Mouse (Mus musculus) myocyte (in vitro differentiated cells): Measurements from ENCODE around the gene Uqcr11. TPM values are rescaled to one million over a fixed set of nuclear protein-coding genes. Genes with fewer than 3 reads are reported as not detected.
A peak's percentile ranks its signal among the peaks of the same experiment; 100 is the strongest.

ENCODE experiments used
- H3K27me3 ChIP-seq: one replicate; pipeline ENCODE4 v1.6.1; 2011; ENCODE audit not compliant: control insufficient read depth, insufficient read depth, insufficient read length
- H3K36me3 ChIP-seq: one replicate; pipeline ENCODE4 v1.6.1; 2011; ENCODE audit not compliant: control insufficient read depth, insufficient read depth
- H3K4me2 ChIP-seq: one replicate; pipeline ENCODE4 v1.6.1; 2011; ENCODE audit warnings: low read depth, control low read depth
- H3K4me3 ChIP-seq: one replicate; pipeline ENCODE4 v1.5.1; 2011; ENCODE audit warnings: mild to moderate bottlenecking, control low read depth, moderate library complexity
- H3K79me2 ChIP-seq: one replicate; pipeline ENCODE4 v1.6.1; 2011; ENCODE audit not compliant: control insufficient read depth, insufficient read depth
- H3ac ChIP-seq: one replicate; pipeline ENCODE4 v1.6.1; 2011; ENCODE audit not compliant: control insufficient read depth, insufficient read length
- CEBPB ChIP-seq: IDR thresholded peaks from 2 replicates; pipeline ENCODE4 v1.6.1; 2011; ENCODE audit warnings: mild to moderate bottlenecking, moderate library complexity; ENCODE audit not compliant: poor library complexity, insufficient read depth, severe bottlenecking
- E2F4 ChIP-seq: IDR thresholded peaks from one replicate; pipeline ENCODE4 v1.6.1; 2011; ENCODE audit warnings: mild to moderate bottlenecking, control low read depth, moderate library complexity; ENCODE audit not compliant: insufficient read depth
- MAX ChIP-seq: IDR thresholded peaks from one replicate; pipeline ENCODE4 v1.6.1; 2011; ENCODE audit warnings: low read depth, mild to moderate bottlenecking, control low read depth
- MYOD1 ChIP-seq, 3 experiments: IDR thresholded peaks; one replicate each; pipeline ENCODE4 v1.6.1; 2011; ENCODE audit warnings: control low read depth in 2 of 3, low read depth in 2 of 3, mild to moderate bottlenecking in 2 of 3, moderate library complexity in 1 of 3; ENCODE audit not compliant: insufficient read length in 2 of 3, control insufficient read depth in 1 of 3
- MYOG ChIP-seq, 3 experiments: IDR thresholded peaks; one replicate each; pipeline ENCODE4 v1.6.1; 2011; ENCODE audit warnings: control low read depth in 2 of 3, low read depth in 2 of 3, mild to moderate bottlenecking in 2 of 3; ENCODE audit not compliant: insufficient read length in 2 of 3, control insufficient read depth in 1 of 3, insufficient read depth in 1 of 3
- POLR2A ChIP-seq: IDR thresholded peaks from one replicate; pipeline ENCODE4 v1.6.1; 2011; ENCODE audit warnings: low read depth, mild to moderate bottlenecking, control low read depth, moderate library complexity; ENCODE audit not compliant: insufficient read length
- POLR2AphosphoS2 ChIP-seq: IDR thresholded peaks from one replicate; pipeline ENCODE4 v1.6.1; 2011; ENCODE audit warnings: low read depth, control low read depth; ENCODE audit not compliant: insufficient read length
- REST ChIP-seq: IDR thresholded peaks from one replicate; pipeline ENCODE4 v1.6.1; 2011; ENCODE audit warnings: mild to moderate bottlenecking, control low read depth, moderate library complexity; ENCODE audit not compliant: insufficient read depth, insufficient read length
- SRF ChIP-seq: IDR thresholded peaks from one replicate; pipeline ENCODE4 v1.6.1; 2011; ENCODE audit warnings: low read depth; ENCODE audit not compliant: control insufficient read depth, insufficient read length
- TCF12 ChIP-seq: IDR thresholded peaks from one replicate; pipeline ENCODE4 v1.6.1; 2011; ENCODE audit warnings: mild to moderate bottlenecking, control low read depth; ENCODE audit not compliant: poor library complexity, insufficient read depth, severe bottlenecking
- TCF3 ChIP-seq: IDR thresholded peaks from one replicate; pipeline ENCODE4 v1.6.1; 2011; ENCODE audit warnings: low read depth, control low read depth; ENCODE audit not compliant: insufficient read length
- USF1 ChIP-seq: IDR thresholded peaks from one replicate; pipeline ENCODE4 v1.6.1; 2011; ENCODE audit warnings: low read depth, mild to moderate bottlenecking, control low read depth, moderate library complexity
- polyA plus RNA-seq: library from polyadenylated mRNA; unstranded; fragments of >200 nt; fragmentation: generic; extraction: Trizol; gene quantifications from one replicate; pipeline ENCODE4 v1.2.1, GENCODE M21; 2012; ENCODE audit warnings: missing spikeins

Gene Uqcr11
- polyA plus RNA-seq: 1,247 TPM

GRCm38 (mm10) chr10:80406684-80407501 lies at the start of gene Uqcr11:
Uqcr11 (minus strand) TSS chr10:80406830.
- TF ChIP-seq POLR2A (peak; percentile 70), TCF3 (no peak)
- peaks cover 33% of the 10 kb centered on the region for H3K79me2 ChIP-seq
- H3ac ChIP-seq: peak within 1 kb of the TSS; percentile 58
- H3K4me2 ChIP-seq: peak within 1 kb of the TSS; percentile 100
- H3K36me3 ChIP-seq: peaks cover 13% of the 10 kb centered on the region
- H3K4me3 ChIP-seq: peak within 1 kb of the TSS; percentile 93
- no peaks in the 10 kb centered on the region for H3K27me3 ChIP-seq

- no peak overlapping the region for H3K4me2 ChIP-seq
- no peaks in the 10 kb centered on the region for H3K79me2 ChIP-seq
- no peak overlapping the region for H3ac ChIP-seq
- peaks cover 7% of the 10 kb centered on the region for H3K27me3 ChIP-seq
- H3K36me3 ChIP-seq: no peaks in the 10 kb centered on the region
- H3K4me3 ChIP-seq: no peak overlapping the region
- TF ChIP-seq MYOG (IDR thresholded peaks at IDR 0.05; ENCODE audit: control insufficient read depth in 1 of 3, insufficient read depth in 1 of 3, insufficient read length in 2 of 3, low read depth in 2 of 3) (no peak), E2F4 (no peak), REST (no peak), USF1 (no peak), MYOD1 (IDR thresholded peaks at IDR 0.05; ENCODE audit: control insufficient read depth in 1 of 3, insufficient read length in 2 of 3, low read depth in 2 of 3) (no peak), MAX (no peak), POLR2A (no peak), SRF (no peak), TCF12 (no peak), TCF3 (no peak), POLR2AphosphoS2 (no peak), CEBPB (no peak)
Measured at GRCm38 (mm10) chr10:80455697-80456096, 49.1 kb upstream of the Uqcr11 start.

GRCm38 (mm10) chr10:80454781-80455180 lies 48.2 kb upstream of the Uqcr11 start:
- H3K27me3 ChIP-seq: peaks cover 7% of the 10 kb centered on the region
- H3K36me3 ChIP-seq: no peaks in the 10 kb centered on the region
- TF ChIP-seq TCF12 (no peak), CEBPB (no peak)
- H3K79me2 ChIP-seq: no peaks in the 10 kb centered on the region
- no peak overlapping the region for H3ac ChIP-seq
- H3K4me2 ChIP-seq: no peak overlapping the region
- H3K4me3 ChIP-seq: no peak overlapping the region

GRCm38 (mm10) chr10:80453601-80454000 lies 47.0 kb upstream of the Uqcr11 start:
- Histone ChIP-seq H3K4me3 (no peak overlapping the region), H3ac (no peak overlapping the region), H3K27me3 (peaks cover 7% of the 10 kb centered on the region), H3K79me2 (no peaks in the 10 kb centered on the region), H3K36me3 (no peaks in the 10 kb centered on the region), H3K4me2 (no peak overlapping the region)
- no peak for TF ChIP-seq USF1
- no peak for TF ChIP-seq POLR2A
- no peak for TF ChIP-seq SRF
- TF ChIP-seq MYOD1 (IDR thresholded peaks at IDR 0.05; ENCODE audit: control insufficient read depth in 1 of 3, insufficient read length in 2 of 3, low read depth in 2 of 3): no peak
- TF ChIP-seq TCF3: no peak
- TF ChIP-seq REST: no peak
- TF ChIP-seq E2F4: no peak
- TF ChIP-seq TCF12: no peak
- no peak for TF ChIP-seq CEBPB
- TF ChIP-seq MAX: no peak

- Histone ChIP-seq H3ac (no peak overlapping the region), H3K4me3 (no peak overlapping the region), H3K79me2 (no peaks in the 10 kb centered on the region), H3K27me3 (peaks cover 22% of the 10 kb centered on the region), H3K4me2 (no peak overlapping the region), H3K36me3 (no peaks in the 10 kb centered on the region)
- TF ChIP-seq USF1 (no peak), POLR2AphosphoS2 (no peak), MYOD1 (IDR thresholded peaks at IDR 0.05; ENCODE audit: control insufficient read depth in 1 of 3, insufficient read length in 2 of 3, low read depth in 2 of 3) (no peak), CEBPB (no peak), E2F4 (no peak)
Measured at GRCm38 (mm10) chr10:80450599-80450998, 44.0 kb upstream of the Uqcr11 start.
